Mouse (Mus musculus): ENCODE measurements around the gene Nckap5. TPM values are rescaled to one million over a fixed set of nuclear protein-coding genes. Genes with fewer than 3 reads are reported as not detected.

Nckap5 gene
- total and polyA plus RNA-seq, 3 experiments = not detected

DNA sequence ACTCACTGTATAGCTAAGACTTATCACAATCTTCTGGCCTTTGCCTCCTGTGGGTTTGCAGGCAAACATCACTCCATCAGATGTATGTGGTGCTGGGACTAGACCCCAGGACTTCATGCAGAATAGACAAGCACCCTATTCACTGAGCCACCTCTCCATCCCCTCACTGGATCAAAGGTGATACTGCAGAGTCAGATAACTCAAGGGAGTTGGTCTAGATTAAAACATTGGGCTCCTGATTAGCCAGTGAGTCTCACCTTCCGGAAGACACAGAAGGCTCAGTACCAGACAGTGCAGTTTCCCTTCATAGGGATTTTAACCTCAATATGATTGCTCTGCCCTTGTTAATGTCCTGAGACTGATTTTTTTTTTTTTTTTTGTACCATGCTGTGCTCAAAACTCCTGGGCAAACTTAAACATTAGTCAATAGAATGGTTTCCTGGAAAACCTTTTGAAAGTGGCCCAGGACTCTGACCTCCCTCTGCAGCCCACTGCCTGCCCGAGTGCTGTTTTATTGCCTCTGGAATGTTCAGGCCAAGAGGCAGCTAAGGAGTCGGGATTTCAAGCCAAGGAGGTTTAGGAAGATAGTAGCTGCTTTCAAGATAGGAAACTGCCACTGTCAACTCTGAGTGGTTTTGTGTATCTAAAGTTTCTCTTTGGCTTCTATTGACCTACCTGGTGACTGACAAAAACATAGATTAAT, 315.4 kb downstream of the Nckap5 start:
- TF ChIP-seq ZC3H11A (IDR thresholded peaks at IDR 0.05; ENCODE audit: low read depth, low read length) (no peak), ZNF384 (IDR thresholded peaks at IDR 0.05; ENCODE audit: low read depth, low read length) (no peak), TCF12 (IDR thresholded peaks at IDR 0.05; ENCODE audit: low read depth, low read length) (no peak), SIN3A (IDR thresholded peaks at IDR 0.05; ENCODE audit: low read length) (no peak), TBP (conservative IDR thresholded peaks at IDR 0.05; ENCODE audit: low read depth, low read length) (no peak), IRF4 (IDR thresholded peaks at IDR 0.05; ENCODE audit: low read depth, low read length) (no peak), SMC3 (IDR thresholded peaks at IDR 0.05; ENCODE audit: low read depth, low read length) (no peak), USF2 (conservative IDR thresholded peaks at IDR 0.05; ENCODE audit: low read depth, low read length) (no peak), MEF2A (IDR thresholded peaks at IDR 0.05; ENCODE audit: borderline replicate concordance, low read depth, low read length) (no peak), PAX5 (IDR thresholded peaks at IDR 0.05; ENCODE audit: low read length) (no peak), UBTF (IDR thresholded peaks at IDR 0.05; ENCODE audit: low read depth, low read length) (no peak), ETS1 (conservative IDR thresholded peaks at IDR 0.05; ENCODE audit: low read depth, low read length) (no peak), HCFC1 (IDR thresholded peaks at IDR 0.05; ENCODE audit: low read depth, low read length) (no peak), CTCF (conservative IDR thresholded peaks at IDR 0.05 in 1 of 2, IDR thresholded peaks at IDR 0.05 in 1 of 2; ENCODE audit: low read depth in 2 of 2, low read length in 2 of 2) (no peak)
- dilution Hi-C loops (cut with MboI; ENCODE audit: extremely low pct_ligation_motif_present, extremely low pct_unique_long_range_greater_than_20kb, low sequenced_read_pairs) (no loop called here), in situ Hi-C loops (cut with MboI; ENCODE audit: low pct_ligation_motif_present, low pct_unique_long_range_greater_than_20kb, low sequenced_read_pairs) (no loop called here)
- H3K9ac ChIP-seq (ENCODE audit: insufficient read depth, low read depth) = no peak overlapping the region
- no peaks in the 10 kb centered on the region for H3K4me1 ChIP-seq (ENCODE audit: control insufficient read depth in 1 of 2, insufficient read depth in 2 of 2)
- H3K4me2 ChIP-seq (ENCODE audit: insufficient read depth, low read depth, poor library complexity, severe bottlenecking) = no peak overlapping the region
- no peak overlapping the region for H3K27ac ChIP-seq (ENCODE audit: insufficient read depth, low read depth)
- H3K36me3 ChIP-seq (replicated peaks in 1 of 2; ENCODE audit: control insufficient read depth in 1 of 2, insufficient read depth in 1 of 2, low read length in 1 of 2) = no peaks in the 10 kb centered on the region
- H3K79me2 ChIP-seq (replicated peaks; ENCODE audit: control insufficient read depth, extremely low read depth, insufficient read depth, poor library complexity, severe bottlenecking) = no peaks in the 10 kb centered on the region; the same call in 1 of the 2 replicates
- peaks cover 62% of the 10 kb centered on the region for H3K9me3 ChIP-seq (replicated peaks; ENCODE audit: low read length)
- no peaks in the 10 kb centered on the region for H3K27me3 ChIP-seq (replicated peaks)
- DNase-seq (ENCODE audit: extremely low read depth) = no peak
- H3K4me3 ChIP-seq (replicated peaks in 1 of 3; ENCODE audit: low read depth in 2 of 3, low read length in 2 of 3, poor library complexity in 1 of 3) = no peak overlapping the region

- no peak for TF ChIP-seq NRF1 (IDR thresholded peaks at IDR 0.05; ENCODE audit: low read depth, low read length)
- TF ChIP-seq E2F4 (IDR thresholded peaks at IDR 0.05; ENCODE audit: insufficient replicate concordance, low read depth, low read length) = no peak
- TF ChIP-seq KAT2A (IDR thresholded peaks at IDR 0.05; ENCODE audit: insufficient replicate concordance, low read length) = no peak
- TF ChIP-seq RCOR1 (conservative IDR thresholded peaks at IDR 0.05; ENCODE audit: low read depth, low read length) = no peak
- no peak for TF ChIP-seq BHLHE40 (IDR thresholded peaks at IDR 0.05; ENCODE audit: low read depth, low read length)
- TF ChIP-seq ETS1 (conservative IDR thresholded peaks at IDR 0.05; ENCODE audit: low read depth, low read length) = no peak
- TF ChIP-seq ELF1 (IDR thresholded peaks at IDR 0.05; ENCODE audit: low read depth, low read length) = no peak
- TF ChIP-seq TCF12 (IDR thresholded peaks at IDR 0.05; ENCODE audit: low read depth, low read length) = no peak
- TF ChIP-seq TBP (conservative IDR thresholded peaks at IDR 0.05; ENCODE audit: low read depth, low read length) = no peak
- TF ChIP-seq ZMIZ1 (IDR thresholded peaks at IDR 0.05; ENCODE audit: low read depth, low read length) = no peak
- TF ChIP-seq USF1 (IDR thresholded peaks at IDR 0.05; ENCODE audit: low read depth, low read length) = no peak
- no peak for TF ChIP-seq ZKSCAN1 (IDR thresholded peaks at IDR 0.05; ENCODE audit: borderline replicate concordance, low read depth, low read length)
- no peak for TF ChIP-seq MYC (IDR thresholded peaks at IDR 0.05; ENCODE audit: low read depth, low read length)
- TF ChIP-seq RAD21 (IDR thresholded peaks at IDR 0.05; ENCODE audit: low read depth, low read length) = no peak
- TF ChIP-seq HCFC1 (IDR thresholded peaks at IDR 0.05; ENCODE audit: low read depth, low read length) = no peak
- no peak for TF ChIP-seq SMC3 (IDR thresholded peaks at IDR 0.05; ENCODE audit: low read depth, low read length)
- no peak for TF ChIP-seq NELFE (IDR thresholded peaks at IDR 0.05; ENCODE audit: low read depth, low read length)
- no peak for TF ChIP-seq MAZ (IDR thresholded peaks at IDR 0.05; ENCODE audit: low read depth, low read length)
- no peak for TF ChIP-seq POLR2AphosphoS2 (IDR thresholded peaks at IDR 0.05; ENCODE audit: low read depth, low read length)
- no peak for TF ChIP-seq CHD1 (IDR thresholded peaks at IDR 0.05; ENCODE audit: low read depth, low read length)
- no peaks in the 10 kb centered on the region for H3K4me1 ChIP-seq (ENCODE audit: control insufficient read depth in 1 of 2, insufficient read depth in 2 of 2)
Measured at GRCm38 (mm10) chr1:126511835-126512445, 318.7 kb downstream of the Nckap5 start.

More at GRCm38 (mm10) chr1:126511835-126512445, 318.7 kb downstream of the Nckap5 start:
- Histone ChIP-seq H3K27me3 (replicated peaks) (no peaks in the 10 kb centered on the region), H3K9me3 (replicated peaks; ENCODE audit: low read length) (peaks cover 64% of the 10 kb centered on the region), H3K4me3 (replicated peaks in 1 of 3; ENCODE audit: low read depth in 2 of 3, low read length in 2 of 3, poor library complexity in 1 of 3) (no peak overlapping the region), H3K27ac (ENCODE audit: insufficient read depth, low read depth) (no peak overlapping the region), H3K36me3 (replicated peaks in 1 of 2; ENCODE audit: control insufficient read depth in 1 of 2, insufficient read depth in 1 of 2, low read length in 1 of 2) (no peaks in the 10 kb centered on the region), H3K9ac (ENCODE audit: insufficient read depth, low read depth) (no peak overlapping the region), H3K4me2 (ENCODE audit: insufficient read depth, low read depth, poor library complexity, severe bottlenecking) (no peak overlapping the region), H3K79me2 (replicated peaks; ENCODE audit: control insufficient read depth, extremely low read depth, insufficient read depth, poor library complexity, severe bottlenecking) (no peaks in the 10 kb centered on the region; the same call in 1 of the 2 replicates)
- no peak for DNase-seq (ENCODE audit: extremely low read depth)
- in situ Hi-C loops (cut with MboI; ENCODE audit: low pct_ligation_motif_present, low pct_unique_long_range_greater_than_20kb, low sequenced_read_pairs) (no loop called here), dilution Hi-C loops (cut with MboI; ENCODE audit: extremely low pct_ligation_motif_present, extremely low pct_unique_long_range_greater_than_20kb, low sequenced_read_pairs) (no loop called here)
